In genomic region chr6:136781377-136781986, GRCm38 (mm10) we compare ENCODE assay signal across 18 mouse cellular contexts. TPM values are rescaled to one million over a fixed set of nuclear protein-coding genes. Genes with fewer than 3 reads are reported as not detected.
"Had no signal": no experiment of that assay in that cellular context is flagged by ENCODE, and none has a peak within 500 bp of the region (broad histone marks: within the 10 kb centered on the region; RNA-seq: fewer than 3 reads in every experiment).

TSS of gene Gucy2c (minus strand) at chr6:136781765.

- DNase-seq: kidney, adult 2 months; kidney, postnatal 14 days; layer of hippocampus, adult 9-11 months; layer of hippocampus, postnatal 36 days; lung, postnatal 14 days; retina, postnatal 1 day; right cerebral cortex, postnatal 4 days; thymus, postnatal 14 days had no signal

- ATAC-seq: midbrain, embryonic 15.5 days had no signal

- H3K27me3 ChIP-seq: kidney, embryonic 15.5 days; limb, embryonic 12.5 days; lung, embryonic 15.5 days; midbrain, embryonic 15.5 days; neural tube, embryonic 13.5 days had no signal

- H3K9me3 ChIP-seq: kidney, embryonic 15.5 days; lung, embryonic 15.5 days; megakaryocyte, embryonic 14.5 days; midbrain, embryonic 15.5 days; neural tube, embryonic 13.5 days had no signal

- H3K9ac ChIP-seq: hindbrain, embryonic 14.5 days; kidney, embryonic 15.5 days; limb, embryonic 12.5 days; liver, embryonic 14.5 days; lung, embryonic 15.5 days; midbrain, embryonic 15.5 days; neural tube, embryonic 13.5 days had no signal

- H3K27ac ChIP-seq: hindbrain, embryonic 14.5 days; kidney, embryonic 15.5 days; limb, embryonic 12.5 days; liver, embryonic 14.5 days; lung, embryonic 15.5 days; macrophage; midbrain, embryonic 15.5 days; neural tube, embryonic 13.5 days had no signal

- H3K36me3 ChIP-seq: kidney, embryonic 15.5 days; limb, embryonic 12.5 days; lung, embryonic 15.5 days; midbrain, embryonic 15.5 days; neural tube, embryonic 13.5 days had no signal

- H3K4me1 ChIP-seq: kidney, embryonic 15.5 days; lung, embryonic 15.5 days; megakaryocyte, embryonic 14.5 days; midbrain, embryonic 15.5 days; neural tube, embryonic 13.5 days had no signal

- H3K4me3 ChIP-seq: kidney, embryonic 15.5 days; limb, embryonic 12.5 days; lung, embryonic 15.5 days; megakaryocyte, embryonic 14.5 days; midbrain, embryonic 15.5 days; neural tube, embryonic 13.5 days had no signal

- H3K4me2 ChIP-seq: hindbrain, embryonic 14.5 days; kidney, embryonic 15.5 days; limb, embryonic 12.5 days; lung, embryonic 15.5 days; midbrain, embryonic 11.5 days; midbrain, embryonic 15.5 days; neural tube, embryonic 13.5 days had no signal

RNA-seq across cellular contexts. Expression of gene Gucy2c, which starts in this region (rescaled TPM):
- polyA plus RNA-seq: limb, embryonic 12.5 days; macrophage had no signal
